Mouse (Mus musculus): ENCODE measurements around the gene Ubap2l. TPM values are rescaled to one million over a fixed set of nuclear protein-coding genes. Genes with fewer than 3 reads are reported as not detected.

The Ubap2l gene
- polyA plus RNA-seq, 1 experiment from 2014 or later, result 232 TPM

DNA sequence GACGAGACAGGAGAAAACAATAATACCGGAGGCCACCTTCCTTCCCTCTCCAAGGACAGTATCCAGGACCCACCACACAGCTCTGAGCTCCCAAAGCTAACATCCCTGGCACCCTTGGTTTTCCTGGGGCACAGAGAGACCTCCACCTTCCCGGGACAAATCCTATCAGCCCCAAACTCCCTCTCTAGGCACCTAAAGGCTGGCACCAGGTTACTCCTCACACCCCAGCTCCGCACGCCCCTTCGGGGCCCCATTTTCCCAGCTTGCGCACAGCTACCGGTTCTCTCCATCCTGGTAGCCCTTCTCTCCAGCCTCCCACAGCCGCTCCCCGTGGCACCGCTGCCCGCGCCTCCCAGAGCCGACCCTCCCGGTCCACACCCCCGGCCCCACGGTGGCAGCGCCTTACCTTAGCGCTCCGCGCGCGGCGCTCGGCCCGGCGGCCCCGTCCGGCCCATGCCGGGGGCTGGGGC lies 89.6 kb downstream of the Ubap2l start:
- in situ Hi-C loops (cut with MboI; ENCODE audit: low pct_unique_long_range_greater_than_20kb), result no loop called here
- no peak for DNase-seq (ENCODE audit: low read depth, low spot score)
- ChIA-PET POLR2A (interaction anchor here (1.3 to 2.9 kb wide), 3 partner anchors 24 to 35 kb away, joined by 6 to 13 read pairs (median 12); partner anchors contain the start of gene Hax1), CTCF (interaction anchor here (0.8 to 3.5 kb wide), 6 partner anchors 10 to 177 kb away, joined by 3 to 22 read pairs (median 6); no protein-coding TSS in a partner anchor)
- peak; percentile 8 for ATAC-seq
- no peaks in the 10 kb centered on the region for H3K27me3 ChIP-seq
- TF ChIP-seq CTCF (IDR thresholded peaks at IDR 0.05), result no peak

- DNase-seq (ENCODE audit: low read depth, low spot score) (no peak), ATAC-seq (peak; percentile 1)
- TF ChIP-seq CTCF (IDR thresholded peaks at IDR 0.05), result no peak
- POLR2A ChIA-PET, result interaction anchor here (1.3 to 2.9 kb wide), 3 partner anchors 23 to 36 kb away, joined by 6 to 13 read pairs (median 12); partner anchors contain the start of gene Hax1
- CTCF ChIA-PET, result interaction anchor here (0.8 to 2.5 kb wide), 5 partner anchors 9 to 116 kb away, joined by 3 to 7 read pairs (median 4); no protein-coding TSS in a partner anchor
- no peaks in the 10 kb centered on the region for H3K27me3 ChIP-seq
- in situ Hi-C loops (cut with MboI; ENCODE audit: low pct_unique_long_range_greater_than_20kb), result no loop called here
These were observed 90.2 kb downstream of the Ubap2l start for GRCm38 (mm10) chr3:89962059-89962750.

DNA sequence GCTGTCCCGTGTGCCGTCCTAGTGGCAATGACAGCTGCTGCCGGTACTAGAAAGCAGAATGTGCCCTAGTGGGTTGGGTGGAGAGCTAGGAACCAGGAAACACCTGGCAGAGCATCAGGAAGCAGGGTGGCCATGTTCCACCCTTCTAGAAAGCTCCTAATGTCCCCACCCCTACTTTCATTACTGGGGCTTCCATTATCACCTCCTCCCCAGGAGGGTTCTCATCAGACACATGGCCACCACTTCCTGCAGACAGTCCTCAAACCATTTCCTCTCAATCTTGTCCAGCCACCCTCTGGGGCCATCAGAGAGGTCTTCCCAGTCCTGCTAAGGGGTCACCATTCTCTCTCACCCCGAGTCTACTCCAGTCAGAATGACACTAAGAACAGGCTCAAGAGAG lies 91.0 kb downstream of the Ubap2l start:
- ChIA-PET POLR2A (interaction anchor here (1.2 kb wide), 1 partner anchor 89 kb away, joined by 3 read pairs; no protein-coding TSS in a partner anchor), CTCF (interaction anchor here (0.5 to 2.5 kb wide), 4 partner anchors 8 to 387 kb away, joined by 3 to 7 read pairs (median 4); no protein-coding TSS in a partner anchor)
- in situ Hi-C loops (cut with MboI; ENCODE audit: low pct_unique_long_range_greater_than_20kb), result no loop called here
- DNase-seq (ENCODE audit: low read depth, low spot score) (no peak), ATAC-seq (no peak)
- no peaks in the 10 kb centered on the region for H3K27me3 ChIP-seq
- TF ChIP-seq CTCF (IDR thresholded peaks at IDR 0.05), result no peak

GRCm38 (mm10) chr3:89960469-89960868 lies 92.0 kb downstream of the Ubap2l start:
- POLR2A ChIA-PET, result interaction anchor here (1.0 to 1.2 kb wide), 2 partner anchors 11 to 90 kb away, joined by 3 read pairs; no protein-coding TSS in a partner anchor
- CTCF ChIA-PET, result interaction anchor here (1.1 to 2.5 kb wide), 4 partner anchors 7 to 120 kb away, joined by 3 to 9 read pairs (median 6); no protein-coding TSS in a partner anchor
- ATAC-seq (peak; percentile 75), DNase-seq (ENCODE audit: low read depth, low spot score) (no peak)
- in situ Hi-C loops (cut with MboI; ENCODE audit: low pct_unique_long_range_greater_than_20kb), result no loop called here
- H3K27me3 ChIP-seq, result no peaks in the 10 kb centered on the region
- TF ChIP-seq CTCF (IDR thresholded peaks at IDR 0.05), result no peak

DNA sequence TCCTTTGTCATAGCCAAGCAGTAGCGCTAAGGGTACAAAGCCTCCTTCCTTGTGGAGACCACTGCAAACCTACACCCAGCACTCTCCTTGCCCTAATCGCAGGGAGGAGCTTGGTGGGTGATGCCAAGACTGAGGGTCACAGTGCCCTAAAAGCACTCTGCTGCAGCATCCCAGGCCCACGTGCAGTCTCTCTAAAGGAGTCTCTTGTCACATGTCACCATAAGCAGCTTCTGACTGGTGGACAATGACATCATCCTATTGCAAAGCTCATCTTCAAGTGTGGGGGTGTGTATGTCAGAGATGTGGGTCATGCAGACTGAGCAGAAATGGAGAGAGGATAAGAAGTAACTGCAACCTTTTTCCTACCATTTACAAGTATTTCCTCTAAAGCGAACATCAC lies 93.0 kb downstream of the Ubap2l start:
- no peak for DNase-seq (ENCODE audit: low read depth, low spot score)
- CTCF ChIA-PET, result interaction anchor here (0.7 to 2.0 kb wide), 3 partner anchors 10 to 41 kb away, joined by 3 to 9 read pairs (median 3); no protein-coding TSS in a partner anchor

DNA sequence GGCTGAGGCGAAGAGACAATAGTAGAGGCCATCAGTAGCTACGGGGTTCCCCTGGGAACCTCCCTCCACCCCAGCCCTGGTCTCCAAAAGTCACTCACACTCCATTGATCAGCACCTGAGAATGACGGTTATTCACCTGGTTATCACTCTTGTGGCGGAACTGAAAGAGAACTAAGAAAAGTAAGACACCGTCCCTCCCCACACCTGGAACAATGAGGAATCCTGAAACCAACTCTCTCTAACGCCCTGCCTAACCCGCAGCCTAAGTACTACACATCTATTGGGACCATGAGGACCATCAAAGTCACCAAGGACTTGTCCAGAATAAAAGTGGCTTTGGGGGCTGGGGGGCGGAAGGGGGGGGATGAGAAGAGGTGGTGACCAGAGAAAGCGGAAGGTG lies 94.5 kb downstream of the Ubap2l start:
- ChIA-PET POLR2A (no interaction called here), CTCF (interaction anchor here (1.4 to 1.8 kb wide), 3 partner anchors 10 to 120 kb away, joined by 4 to 9 read pairs (median 5); no protein-coding TSS in a partner anchor)
- in situ Hi-C loops (cut with MboI; ENCODE audit: low pct_unique_long_range_greater_than_20kb), result no loop called here
- DNase-seq (ENCODE audit: low read depth, low spot score) (no peak), ATAC-seq (no peak)
- TF ChIP-seq CTCF (IDR thresholded peaks at IDR 0.05), result no peak
- no peaks in the 10 kb centered on the region for H3K27me3 ChIP-seq

More for the DNA sequence above, 93.0 kb downstream of the Ubap2l start:
- in situ Hi-C loops (cut with MboI; ENCODE audit: low pct_unique_long_range_greater_than_20kb), result no loop called here
- no peak for ATAC-seq
- no peaks in the 10 kb centered on the region for H3K27me3 ChIP-seq
- TF ChIP-seq CTCF (IDR thresholded peaks at IDR 0.05), result no peak
- POLR2A ChIA-PET, result interaction anchor here (0.9 to 1.4 kb wide), 3 partner anchors 10 to 20 kb away, joined by 3 to 4 read pairs (median 3); no protein-coding TSS in a partner anchor

- ATAC-seq (no peak), DNase-seq (ENCODE audit: low read depth, low spot score) (no peak)
- no peaks in the 10 kb centered on the region for H3K27me3 ChIP-seq
- ChIA-PET POLR2A (interaction anchor here (1.1 kb wide), 1 partner anchor 96 kb away, joined by 4 read pairs; the partner anchor contains the start of gene Ubap2l), CTCF (interaction anchor here (0.7 to 1.7 kb wide), 5 partner anchors 7 to 121 kb away, joined by 3 to 5 read pairs (median 4); partner anchors contain the start of gene Atp8b2)
- in situ Hi-C loops (cut with MboI; ENCODE audit: low pct_unique_long_range_greater_than_20kb), result no loop called here
- TF ChIP-seq CTCF (IDR thresholded peaks at IDR 0.05), result no peak
These were observed 96.1 kb downstream of the Ubap2l start for GRCm38 (mm10) chr3:89956177-89956971.

GRCm38 (mm10) chr3:89953420-89953819 lies 99.0 kb downstream of the Ubap2l start:
- H3K27me3 ChIP-seq, result no peaks in the 10 kb centered on the region
- ChIA-PET CTCF (interaction anchor here (0.6 to 2.8 kb wide), 33 partner anchors 8 to 168 kb away, joined by 3 to 44 read pairs (median 5); partner anchors contain the start of gene Hax1), POLR2A (interaction anchor here (0.7 to 1.3 kb wide), 3 partner anchors 10 to 48 kb away, joined by 3 to 4 read pairs (median 3); no protein-coding TSS in a partner anchor)
- peak; percentile 63 for ATAC-seq
- in situ Hi-C loops (cut with MboI; ENCODE audit: low pct_unique_long_range_greater_than_20kb), result loop anchor here (5.0 kb wide), 1 partner anchor 119 kb away; the partner anchor contains the start of gene Tpm3
- no peak for TF ChIP-seq CTCF (IDR thresholded peaks at IDR 0.05)
- DNase-seq (ENCODE audit: low read depth, low spot score), result no peak

Other genes starting within 250 kb of the Ubap2l start
- gene She, start 221.3 kb downstream of the Ubap2l start, polyA plus RNA-seq (2021), result 0.03 TPM
- gene Il6ra, start 139.4 kb downstream of the Ubap2l start, polyA plus RNA-seq (2021), result 2.6 TPM
- 52.0 TPM for gene Atp8b2, start 89.1 kb downstream of the Ubap2l start, polyA plus RNA-seq (2021)
- 205 TPM for gene Hax1, start 53.8 kb downstream of the Ubap2l start, polyA plus RNA-seq (2021)
- 182 TPM for gene 4933434E20Rik, start 992 bp downstream of the Ubap2l start, polyA plus RNA-seq (2021)
- 501 TPM for gene Tpm3, start 20.0 kb upstream of the Ubap2l start, polyA plus RNA-seq (2021)
- gene Nup210l, start 51.5 kb upstream of the Ubap2l start, polyA plus RNA-seq (2021), result 0.46 TPM
- 2,084 TPM for gene Rps27, start 161.0 kb upstream of the Ubap2l start, polyA plus RNA-seq (2021)
- 66.8 TPM for gene Rab13, start 161.1 kb upstream of the Ubap2l start, polyA plus RNA-seq (2021)
- 108 TPM for gene Jtb, start 179.0 kb upstream of the Ubap2l start, polyA plus RNA-seq (2021)
- gene Creb3l4, start 190.9 kb upstream of the Ubap2l start, polyA plus RNA-seq (2021), result 1.1 TPM
- gene Slc39a1, start 195.5 kb upstream of the Ubap2l start, polyA plus RNA-seq (2021), result 243 TPM
- gene Crtc2, start 201.5 kb upstream of the Ubap2l start, polyA plus RNA-seq (2021), result 77.0 TPM
- 14.1 TPM for gene Dennd4b, start 212.6 kb upstream of the Ubap2l start, polyA plus RNA-seq (2021)
- gene Gatad2b, start 240.6 kb upstream of the Ubap2l start, polyA plus RNA-seq (2021), result 40.8 TPM